Mouse (Mus musculus): Measurements from ENCODE around the gene Lenep. TPM values are rescaled to one million over a fixed set of nuclear protein-coding genes. Genes with fewer than 3 reads are reported as not detected.

Gene Lenep
- total and polyA plus RNA-seq, 3 experiments = not detected

GRCm38 (mm10) chr3:89437269-89437668 is 34.7 kb upstream of the Lenep start:
- DNase-seq (ENCODE audit: low read depth, low spot score) = peak; percentile 51
- peak overlapping the region; percentile 61; the same call in 1 of the 2 replicates for H3K27ac ChIP-seq (ENCODE audit: control insufficient read depth, low read depth, low read length)
- H3K36me3 ChIP-seq (ENCODE audit: control insufficient read depth in 1 of 2, insufficient read depth in 2 of 2, low read length in 2 of 2) = peaks cover 0 to 8% of the 10 kb centered on the region in 2 experiments; a peak in 2 of 4 replicates
- TF ChIP-seq MXI1 (IDR thresholded peaks at IDR 0.05; ENCODE audit: low read depth, low read length) (0 out of 2 replicates have a peak, but pooled peaks have one; percentile 10), ETS1 (IDR thresholded peaks at IDR 0.05; ENCODE audit: low read depth, low read length) (0 out of 2 replicates have a peak, but pooled peaks have one; percentile 19), ZC3H11A (IDR thresholded peaks at IDR 0.05; ENCODE audit: low read depth, low read length) (no peak), SMC3 (IDR thresholded peaks at IDR 0.05; ENCODE audit: low read depth, low read length) (peak; percentile 2; the same call in 1 of the 2 replicates), CHD1 (IDR thresholded peaks at IDR 0.05; ENCODE audit: low read depth, low read length) (0 out of 2 replicates have a peak, but pooled peaks have one; percentile 47)
- peaks cover under 1% of the 10 kb centered on the region; the same call in 1 of the 2 replicates for H3K79me2 ChIP-seq (ENCODE audit: control insufficient read depth, insufficient read depth, low read length, poor library complexity)
- peak overlapping the region; percentile 68 to 81 for H3K4me3 ChIP-seq (ENCODE audit: control insufficient read depth in 1 of 2, insufficient read depth in 1 of 2, low read depth in 2 of 2, low read length in 2 of 2)
- no peaks in the 10 kb centered on the region for H3K9me3 ChIP-seq (replicated peaks; ENCODE audit: insufficient read depth, low read length)
- H3K4me1 ChIP-seq (ENCODE audit: control insufficient read depth in 1 of 2, insufficient read depth in 2 of 2, low read length in 2 of 2) = peaks cover 0 to 9% of the 10 kb centered on the region in 2 experiments; a peak in 2 of 4 replicates
- H3K9ac ChIP-seq (ENCODE audit: control insufficient read depth, low read depth, low read length, poor library complexity, severe bottlenecking) = peak overlapping the region; percentile 67
- no peaks in the 10 kb centered on the region for H3K27me3 ChIP-seq (ENCODE audit: control insufficient read depth in 1 of 2, insufficient read depth in 2 of 2, low read length in 2 of 2)

- peak; percentile 91 for DNase-seq (ENCODE audit: low read depth, low spot score)
- Histone ChIP-seq H3K27ac (ENCODE audit: control insufficient read depth, low read depth, low read length) (peak within 1 kb of the TSS; percentile 61), H3K27me3 (ENCODE audit: control insufficient read depth in 1 of 2, insufficient read depth in 2 of 2, low read length in 2 of 2) (no peaks in the 10 kb centered on the region), H3K79me2 (ENCODE audit: control insufficient read depth, insufficient read depth, low read length, poor library complexity) (peaks cover 4% of the 10 kb centered on the region), H3K9me3 (replicated peaks; ENCODE audit: insufficient read depth, low read length) (no peaks in the 10 kb centered on the region), H3K4me3 (ENCODE audit: control insufficient read depth in 1 of 2, insufficient read depth in 1 of 2, low read depth in 2 of 2, low read length in 2 of 2) (peak within 1 kb of the TSS; percentile 68 to 81), H3K9ac (ENCODE audit: control insufficient read depth, low read depth, low read length, poor library complexity, severe bottlenecking) (peak within 1 kb of the TSS; percentile 67), H3K4me1 (ENCODE audit: control insufficient read depth in 1 of 2, insufficient read depth in 2 of 2, low read length in 2 of 2) (peaks cover under 1 to 9% of the 10 kb centered on the region in 2 experiments; a peak in 3 of 4 replicates), H3K36me3 (ENCODE audit: control insufficient read depth in 1 of 2, insufficient read depth in 2 of 2, low read length in 2 of 2) (peaks cover 0 to 11% of the 10 kb centered on the region in 2 experiments; a peak in 2 of 4 replicates)
- TF ChIP-seq MYC (IDR thresholded peaks at IDR 0.05; ENCODE audit: low read depth, low read length) (no peak), ELF1 (IDR thresholded peaks at IDR 0.05; ENCODE audit: low read depth, low read length) (peak; percentile 67), MEF2A (IDR thresholded peaks at IDR 0.05; ENCODE audit: extremely low read depth, insufficient replicate concordance, low read depth, low read length, poor library complexity, severe bottlenecking) (no peak), USF1 (IDR thresholded peaks at IDR 0.05; ENCODE audit: low read depth, low read length) (peak; percentile 99), JUND (IDR thresholded peaks at IDR 0.05; ENCODE audit: low read depth, low read length) (no peak), GABPA (IDR thresholded peaks at IDR 0.05; ENCODE audit: low read depth, low read length) (no peak), RCOR1 (IDR thresholded peaks at IDR 0.05; ENCODE audit: low read depth, low read length) (peak; percentile 51), MAX (IDR thresholded peaks at IDR 0.05; ENCODE audit: low read length) (peak; percentile 94), CTCF (IDR thresholded peaks at IDR 0.05 in 2 of 3, conservative IDR thresholded peaks at IDR 0.05 in 1 of 3; ENCODE audit: control insufficient read depth in 1 of 3, insufficient read depth in 1 of 3, low read depth in 2 of 3, low read length in 3 of 3, poor library complexity in 1 of 3, severe bottlenecking in 1 of 3) (no peak), ZKSCAN1 (IDR thresholded peaks at IDR 0.05; ENCODE audit: low read depth, low read length) (no peak), MXI1 (IDR thresholded peaks at IDR 0.05; ENCODE audit: low read depth, low read length) (peak; percentile 76), TAL1 (IDR thresholded peaks at IDR 0.05; ENCODE audit: low read length) (no peak), NELFE (IDR thresholded peaks at IDR 0.05; ENCODE audit: low read depth, low read length) (peak; percentile 78), ZC3H11A (IDR thresholded peaks at IDR 0.05; ENCODE audit: low read depth, low read length) (no peak), NRF1 (IDR thresholded peaks at IDR 0.05; ENCODE audit: insufficient read depth, low read depth, low read length, poor library complexity, severe bottlenecking) (no peak), POLR2AphosphoS5 (IDR thresholded peaks at IDR 0.05; ENCODE audit: borderline replicate concordance, low read depth, low read length) (no peak), RAD21 (IDR thresholded peaks at IDR 0.05; ENCODE audit: low read depth, low read length) (no peak), SIN3A (IDR thresholded peaks at IDR 0.05; ENCODE audit: low read length) (peak; percentile 89), MAFK (IDR thresholded peaks at IDR 0.05; ENCODE audit: borderline replicate concordance, low read depth, low read length) (no peak), USF2 (IDR thresholded peaks at IDR 0.05; ENCODE audit: borderline replicate concordance in 1 of 2, insufficient read depth in 1 of 2, low read depth in 1 of 2, low read length in 2 of 2) (peak; percentile 58 to 87; a peak in 3 of 4 replicates), CHD2 (IDR thresholded peaks at IDR 0.05; ENCODE audit: low read length) (peak; percentile 67), KAT2A (conservative IDR thresholded peaks at IDR 0.05; ENCODE audit: low read depth, low read length) (no peak), TCF12 (IDR thresholded peaks at IDR 0.05; ENCODE audit: low read depth, low read length) (peak; percentile 45), HCFC1 (IDR thresholded peaks at IDR 0.05; ENCODE audit: low read depth, low read length) (peak; percentile 71; the same call in 1 of the 2 replicates), TBP (IDR thresholded peaks at IDR 0.05; ENCODE audit: low read depth, low read length) (peak; percentile 75; the same call in 1 of the 2 replicates)
These were observed 33.9 kb upstream of the Lenep start, which contains the start of gene Pbxip1 for GRCm38 (mm10) chr3:89436176-89437113. Gene Pbxip1 (plus strand): TSS chr3:89436706.
